In genomic region chr5:140934639-140935315, GRCm38 (mm10) we compare ENCODE assay signal across 16 mouse cellular contexts.
DNase-seq lines count a peak whose midpoint lies in the region; ATAC-seq and TF ChIP-seq lines count a peak whose summit lies in the region.
"Had no signal": no experiment of that assay in that cellular context is flagged by ENCODE, and none has a peak within 500 bp of the region (broad histone marks: within the 10 kb centered on the region; RNA-seq: fewer than 3 reads in every experiment).

No protein-coding gene starts in this region.

- H3K4me1 ChIP-seq in heart, embryonic 11.5 days (ENCODE audit: control insufficient read depth, insufficient read depth, low read length), result no peaks in the 10 kb centered on the region
- no peaks in the 10 kb centered on the region for H3K4me1 ChIP-seq in liver, embryonic 14.5 days (replicated peaks; ENCODE audit: control insufficient read depth in 2 of 2, insufficient read depth in 2 of 2, low read length in 1 of 2)
- H3K4me1 ChIP-seq in liver, embryonic 11.5 days (replicated peaks; ENCODE audit: control insufficient read depth, insufficient read depth, low read length), result no peaks in the 10 kb centered on the region
- H3K4me1 ChIP-seq in E14TG2a.4 (replicated peaks; ENCODE audit: low read depth, low read length), result no peaks in the 10 kb centered on the region
- H3K4me1 ChIP-seq: forebrain, embryonic 12.5 days had no signal

- WGBS in heart, embryonic 11.5 days (ENCODE audit: insufficient replicate concordance), result 71% methylated on average over 9 of the region's 9 CpGs
- WGBS in liver, embryonic 14.5 days (ENCODE audit: insufficient replicate concordance), result 58% methylated on average over 9 of the region's 9 CpGs
- WGBS in liver, embryonic 11.5 days, result 76% methylated on average over 9 of the region's 9 CpGs

- no peaks in the 10 kb centered on the region for H3K36me3 ChIP-seq in heart, embryonic 11.5 days (ENCODE audit: control insufficient read depth, insufficient read depth, low read length)
- no peaks in the 10 kb centered on the region for H3K36me3 ChIP-seq in liver, embryonic 14.5 days (replicated peaks; ENCODE audit: control insufficient read depth, insufficient read depth, low read depth)
- H3K36me3 ChIP-seq in liver, embryonic 11.5 days (ENCODE audit: control insufficient read depth, insufficient read depth, low read length), result no peaks in the 10 kb centered on the region
- no peaks in the 10 kb centered on the region for H3K36me3 ChIP-seq in E14TG2a.4 (ENCODE audit: insufficient read depth, low read length)
- H3K36me3 ChIP-seq: forebrain, embryonic 12.5 days; neural tube, embryonic 13.5 days had no signal

- no peak for TF ChIP-seq EP300 in liver, embryonic 14.5 days (IDR thresholded peaks at IDR 0.05; ENCODE audit: low read depth)

- intact Hi-C loops in heart, postnatal 36 days (cut with DNase I), result no loop called here

- no peak overlapping the region for H3K27ac ChIP-seq in heart, embryonic 11.5 days (ENCODE audit: low read depth, low read length)
- H3K27ac ChIP-seq in liver, embryonic 14.5 days, result no peak overlapping the region
- H3K27ac ChIP-seq in liver, embryonic 11.5 days (ENCODE audit: low read depth, low read length), result no peak overlapping the region
- H3K27ac ChIP-seq: forebrain, embryonic 12.5 days; neural tube, embryonic 13.5 days had no signal

- H3K27me3 ChIP-seq in heart, embryonic 11.5 days (ENCODE audit: control insufficient read depth, insufficient read depth, low read length), result no peaks in the 10 kb centered on the region
- H3K27me3 ChIP-seq in liver, embryonic 14.5 days (ENCODE audit: control insufficient read depth, insufficient read depth, low read length), result no peaks in the 10 kb centered on the region
- no peaks in the 10 kb centered on the region for H3K27me3 ChIP-seq in liver, embryonic 11.5 days (replicated peaks; ENCODE audit: control insufficient read depth, insufficient read depth, low read length)
- peaks cover 16% of the 10 kb centered on the region for H3K27me3 ChIP-seq in E14TG2a.4 (ENCODE audit: insufficient read depth, low read length)
- H3K27me3 ChIP-seq: neural tube, embryonic 13.5 days had no signal

- DNase-seq in heart, postnatal 36 days, result no peak
- DNase-seq in liver, embryonic 14.5 days (ENCODE audit: low read depth in 3 of 3, low spot score in 3 of 3), result no peak
- no peak for DNase-seq in liver, embryonic 11.5 days (ENCODE audit: low spot score)
- peak; percentile 54 for DNase-seq in R1 (ENCODE audit: low read depth, low spot score)
- DNase-seq in kidney, postnatal 36 days, result no peak
- DNase-seq: cerebellum, postnatal 25 days; heart, postnatal 4 days; kidney, adult 9 months; layer of hippocampus, adult 9-11 months; lung, postnatal 10 days; retina, postnatal 1 day had no signal

- peak; percentile 44 for TF ChIP-seq CTCF in liver, embryonic 14.5 days (IDR thresholded peaks at IDR 0.05; ENCODE audit: low read depth)
- TF ChIP-seq CTCF in E14TG2a.4 (conservative IDR thresholded peaks at IDR 0.05; ENCODE audit: low read length), result peak; percentile 56

- H3K9me3 ChIP-seq in heart, embryonic 11.5 days (replicated peaks; ENCODE audit: control insufficient read depth, low read length), result no peaks in the 10 kb centered on the region
- no peaks in the 10 kb centered on the region for H3K9me3 ChIP-seq in liver, embryonic 14.5 days (ENCODE audit: control insufficient read depth, low read length)
- no peaks in the 10 kb centered on the region for H3K9me3 ChIP-seq in liver, embryonic 11.5 days (ENCODE audit: control insufficient read depth, low read length)
- H3K9me3 ChIP-seq in E14TG2a.4 (ENCODE audit: low read length), result peaks cover 8% of the 10 kb centered on the region
- H3K9me3 ChIP-seq: forebrain, embryonic 12.5 days; neural tube, embryonic 13.5 days had no signal

- 0 out of 2 replicates have a peak, but pooled peaks have one; percentile 18 for ATAC-seq in heart, embryonic 11.5 days (replicated peaks; ENCODE audit: insufficient number of reproducible peaks, low FRiP score, low TSS enrichment)
- no peak for ATAC-seq in liver, embryonic 14.5 days (ENCODE audit: insufficient read depth)
- ATAC-seq in liver, embryonic 11.5 days (replicated peaks; ENCODE audit: low FRiP score), result no peak
- ATAC-seq: midbrain, embryonic 16.5 days had no signal

- no peak overlapping the region for H3K9ac ChIP-seq in heart, embryonic 11.5 days (ENCODE audit: low read depth, low read length)
- H3K9ac ChIP-seq in liver, embryonic 14.5 days (replicated peaks), result no peak overlapping the region
- H3K9ac ChIP-seq in liver, embryonic 11.5 days (ENCODE audit: low read depth, low read length), result no peak overlapping the region
- H3K9ac ChIP-seq: forebrain, embryonic 12.5 days; neural tube, embryonic 13.5 days had no signal

- H3K4me2 ChIP-seq in heart, embryonic 11.5 days, result no peak overlapping the region
- no peak overlapping the region for H3K4me2 ChIP-seq in liver, embryonic 14.5 days (ENCODE audit: low read depth)
- no peak overlapping the region for H3K4me2 ChIP-seq in liver, embryonic 11.5 days
- H3K4me2 ChIP-seq: forebrain, embryonic 12.5 days; neural tube, embryonic 13.5 days had no signal

- no peak overlapping the region for H3K4me3 ChIP-seq in heart, embryonic 11.5 days (ENCODE audit: low read depth, low read length)
- no peak overlapping the region for H3K4me3 ChIP-seq in liver, embryonic 14.5 days (ENCODE audit: insufficient read depth in 1 of 2, low read depth in 2 of 2, low read length in 2 of 2)
- no peak overlapping the region for H3K4me3 ChIP-seq in liver, embryonic 11.5 days (ENCODE audit: low read depth, low read length)
- no peak overlapping the region for H3K4me3 ChIP-seq in E14TG2a.4 (replicated peaks; ENCODE audit: low read length)
- H3K4me3 ChIP-seq: forebrain, embryonic 12.5 days; neural tube, embryonic 13.5 days had no signal
